Mouse (Mus musculus) heart, embryonic 11.5 days (tissue): Measurements from ENCODE around the gene Man1c1. TPM values are rescaled to one million over a fixed set of nuclear protein-coding genes. Genes with fewer than 3 reads are reported as not detected.

ENCODE experiments used
- ATAC-seq: fragments of 200-750 bp; cut with Nextera tagmentation; replicated peaks from 2 replicates; pipeline ENCODE4 v1.8.0; 2017; ENCODE audit warnings: moderate library complexity; ENCODE audit not compliant: insufficient number of reproducible peaks, low FRiP score, low TSS enrichment
- H3K27ac ChIP-seq: fragments of 300-500 bp; sonication (generic); 2 replicates; pipeline ENCODE4 v1.5.1; 2014; ENCODE audit warnings: mild to moderate bottlenecking, low read depth, low read length
- H3K27me3 ChIP-seq: fragments of 300-500 bp; sonication (generic); 2 replicates; pipeline ENCODE4 v1.6.1; 2014; ENCODE audit warnings: mild to moderate bottlenecking, low read length, mixed read lengths; ENCODE audit not compliant: control insufficient read depth, insufficient read depth
- H3K36me3 ChIP-seq: fragments of 300-500 bp; sonication (generic); 2 replicates; pipeline ENCODE4 v1.6.1; 2014; ENCODE audit warnings: mild to moderate bottlenecking, low read length, moderate library complexity, mixed read lengths; ENCODE audit not compliant: control insufficient read depth, insufficient read depth
- H3K4me1 ChIP-seq: fragments of 300-500 bp; sonication (generic); 2 replicates; pipeline ENCODE4 v1.6.1; 2014; ENCODE audit warnings: low read length; ENCODE audit not compliant: control insufficient read depth, insufficient read depth
- H3K4me2 ChIP-seq: fragments of 300-500 bp; sonication (generic); 2 replicates; pipeline ENCODE4 v1.6.1; 2014; ENCODE audit warnings: mild to moderate bottlenecking, moderate library complexity
- H3K4me3 ChIP-seq: fragments of 300-500 bp; sonication (generic); 2 replicates; pipeline ENCODE4 v1.5.1; 2014; ENCODE audit warnings: low read depth, low read length
- H3K9ac ChIP-seq: fragments of 300-500 bp; sonication (generic); 2 replicates; pipeline ENCODE4 v1.6.1; 2014; ENCODE audit warnings: mild to moderate bottlenecking, low read depth, low read length, moderate library complexity
- H3K9me3 ChIP-seq: fragments of 300-500 bp; sonication (generic); replicated peaks from 2 replicates; pipeline ENCODE4 v1.6.1; 2016; ENCODE audit warnings: low read length; ENCODE audit not compliant: control insufficient read depth
- WGBS: fragments of 180-500 bp; shearing (Covaris S2); extraction: QIAGEN DNeasy Blood & Tissue Kit; methylation state at CpG from one replicate; pipeline ENCODE4 v1.1.7; 2014; ENCODE audit not compliant: insufficient replicate concordance; 5-methylcytosine and 5-hydroxymethylcytosine counted together
- polyA plus RNA-seq: library from polyadenylated mRNA; unstranded; fragments of >200 nt; fragmentation: Nextera tagmentation; extraction: Ambion mirVana; gene quantifications from 2 replicates; pipeline ENCODE4 v1.2.1, GENCODE M21; 2014

The Man1c1 gene
- polyA plus RNA-seq, 1 experiment from 2014 or later: 8.6 TPM

DNA sequence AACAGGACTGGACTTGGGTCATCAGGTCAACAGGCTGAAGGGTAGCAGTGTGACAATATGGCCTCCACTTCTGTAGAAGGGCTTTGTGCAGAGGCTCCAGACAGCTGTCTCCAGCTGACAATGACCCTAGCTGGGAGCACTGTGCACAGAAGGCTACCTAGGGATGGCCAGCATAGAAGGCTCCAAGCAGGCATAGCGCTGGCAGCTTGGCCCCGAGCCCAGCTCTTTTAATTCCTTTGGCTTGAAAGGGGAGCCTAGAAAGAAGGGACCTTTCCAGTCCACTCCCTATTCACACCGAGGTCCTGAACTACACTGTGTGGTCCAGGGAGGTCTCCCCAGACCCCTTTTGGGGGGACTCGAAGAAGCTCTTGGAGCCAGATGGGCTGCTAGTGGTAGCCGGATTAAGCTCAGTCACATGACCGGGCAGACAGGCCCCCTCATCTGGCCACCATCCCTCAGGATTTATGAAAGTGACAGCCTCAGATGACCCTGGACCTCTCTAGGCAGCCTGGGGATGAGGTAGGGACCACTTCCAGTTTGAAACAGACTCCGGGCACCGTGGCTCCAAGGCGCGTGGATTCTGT is 165.0 kb downstream of the Man1c1 start:
- Histone ChIP-seq H3K4me2 (no peak overlapping the region), H3K36me3 (peaks cover 15% of the 10 kb centered on the region), H3K4me1 (peaks cover 8% of the 10 kb centered on the region), H3K9ac (no peak overlapping the region), H3K27me3 (no peaks in the 10 kb centered on the region), H3K9me3 (no peaks in the 10 kb centered on the region), H3K27ac (no peak overlapping the region), H3K4me3 (no peak overlapping the region)
- no peak for ATAC-seq
- WGBS: 84% methylated on average over 10 of the region's 10 CpGs

- peaks cover 13% of the 10 kb centered on the region for H3K36me3 ChIP-seq
- H3K9me3 ChIP-seq: no peaks in the 10 kb centered on the region
- H3K4me3 ChIP-seq: peak overlapping the region; percentile 99
- ATAC-seq: no peak
- 20% methylated on average over 8 of the region's 8 CpGs for WGBS
- peak overlapping the region; percentile 67 for H3K9ac ChIP-seq
- H3K27me3 ChIP-seq: no peaks in the 10 kb centered on the region
- H3K27ac ChIP-seq: peak overlapping the region; percentile 54
- H3K4me1 ChIP-seq: peaks cover 31% of the 10 kb centered on the region
- peak overlapping the region; percentile 98 for H3K4me2 ChIP-seq
Observed at GRCm38 (mm10) chr4:134535787-134536151, 168.3 kb downstream of the Man1c1 start.

- peaks cover 31% of the 10 kb centered on the region for H3K4me1 ChIP-seq
- peak within 1 kb of the TSS; percentile 98 for H3K4me2 ChIP-seq
- H3K9ac ChIP-seq: peak within 1 kb of the TSS; percentile 88
- peaks cover 14% of the 10 kb centered on the region for H3K36me3 ChIP-seq
- 1% methylated on average over 71 of the region's 71 CpGs for WGBS
- H3K4me3 ChIP-seq: peak within 1 kb of the TSS; percentile 99
- no peaks in the 10 kb centered on the region for H3K9me3 ChIP-seq
- H3K27ac ChIP-seq: peak within 1 kb of the TSS; percentile 89
- no peaks in the 10 kb centered on the region for H3K27me3 ChIP-seq
- ATAC-seq: peak; percentile 95
Observed at GRCm38 (mm10) chr4:134534932-134535786, 168.9 kb downstream of the Man1c1 start, which contains the start of gene Mtfr1l. Gene Mtfr1l (minus strand): TSS chr4:134535387.

- WGBS: 1% methylated on average over 57 of the region's 57 CpGs
- peaks cover 31% of the 10 kb centered on the region for H3K4me1 ChIP-seq
- H3K9me3 ChIP-seq: no peaks in the 10 kb centered on the region
- peak overlapping the region; percentile 98 for H3K4me2 ChIP-seq
- peaks cover 17% of the 10 kb centered on the region for H3K36me3 ChIP-seq
- H3K27ac ChIP-seq: peak overlapping the region; percentile 89
- peak overlapping the region; percentile 99 for H3K4me3 ChIP-seq
- peak overlapping the region; percentile 88 for H3K9ac ChIP-seq
- H3K27me3 ChIP-seq: no peaks in the 10 kb centered on the region
- ATAC-seq: peak; percentile 5; the same call in 1 of the 2 replicates
Observed at GRCm38 (mm10) chr4:134534124-134534886, 169.8 kb downstream of the Man1c1 start.

DNA sequence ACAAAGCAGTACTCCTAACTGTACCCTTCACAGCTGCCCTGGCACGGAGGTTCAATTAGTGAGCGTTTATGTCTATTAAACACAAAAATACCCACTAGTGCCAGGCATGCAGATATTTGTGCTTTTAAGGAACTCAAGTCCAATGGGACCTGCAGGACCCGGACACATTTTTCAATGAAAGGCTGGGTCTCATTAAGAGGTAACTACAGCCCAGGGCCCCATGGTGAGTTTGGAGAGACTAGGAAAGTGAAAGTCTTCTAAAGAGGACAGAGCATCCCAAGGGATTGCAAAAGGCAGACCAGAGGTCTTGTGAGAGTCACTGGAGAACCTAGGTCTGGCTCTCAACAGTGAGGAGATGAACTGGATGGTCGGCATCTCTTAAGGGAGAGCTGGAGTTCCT is 170.7 kb downstream of the Man1c1 start:
- no peaks in the 10 kb centered on the region for H3K9me3 ChIP-seq
- H3K4me2 ChIP-seq: peak overlapping the region; percentile 98
- no peaks in the 10 kb centered on the region for H3K27me3 ChIP-seq
- WGBS: 86% methylated on average over 4 of the region's 4 CpGs
- H3K4me1 ChIP-seq: peaks cover 31% of the 10 kb centered on the region
- H3K4me3 ChIP-seq: peak overlapping the region; percentile 99
- H3K36me3 ChIP-seq: peaks cover 23% of the 10 kb centered on the region
- H3K27ac ChIP-seq: no peak overlapping the region
- H3K9ac ChIP-seq: peak overlapping the region; percentile 88; the same call in 1 of the 2 replicates
- ATAC-seq: no peak

- peaks cover 31% of the 10 kb centered on the region for H3K4me1 ChIP-seq
- no peaks in the 10 kb centered on the region for H3K27me3 ChIP-seq
- no peak overlapping the region for H3K4me3 ChIP-seq
- no peak overlapping the region for H3K9ac ChIP-seq
- WGBS: 67% methylated on average over 4 of the region's 4 CpGs
- no peak overlapping the region for H3K4me2 ChIP-seq
- no peak for ATAC-seq
- H3K27ac ChIP-seq: no peak overlapping the region
- H3K9me3 ChIP-seq: no peaks in the 10 kb centered on the region
- H3K36me3 ChIP-seq: peaks cover 27% of the 10 kb centered on the region
Observed at GRCm38 (mm10) chr4:134532928-134533327, 171.2 kb downstream of the Man1c1 start.

DNA sequence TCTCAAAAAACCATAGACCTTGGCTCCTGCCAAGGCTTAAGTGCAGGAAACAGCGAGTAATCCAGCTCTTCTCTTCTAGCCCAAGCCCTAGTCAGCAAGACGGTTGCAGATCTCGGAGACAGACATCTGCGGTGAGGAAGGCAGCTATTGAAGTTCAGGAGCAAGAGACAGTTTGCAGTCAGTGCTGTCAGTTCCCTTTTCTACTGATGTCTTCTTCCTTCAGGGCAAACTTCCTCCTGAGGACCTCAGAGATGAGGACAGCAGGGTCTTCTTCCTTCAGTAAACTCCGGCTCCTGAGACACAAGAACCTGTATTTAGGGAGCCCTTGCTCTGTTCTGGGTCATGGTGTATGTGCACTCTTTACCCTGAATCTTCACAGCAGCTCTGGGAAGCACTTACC is 177.9 kb downstream of the Man1c1 start:
- H3K4me3 ChIP-seq: no peak overlapping the region
- H3K4me1 ChIP-seq: no peaks in the 10 kb centered on the region
- H3K27me3 ChIP-seq: no peaks in the 10 kb centered on the region
- no peaks in the 10 kb centered on the region for H3K9me3 ChIP-seq
- 83% methylated on average over 5 of the region's 5 CpGs for WGBS
- no peak for ATAC-seq
- no peak overlapping the region for H3K27ac ChIP-seq
- no peak overlapping the region for H3K4me2 ChIP-seq
- peaks cover 44% of the 10 kb centered on the region for H3K36me3 ChIP-seq
- no peak overlapping the region for H3K9ac ChIP-seq

GRCm38 (mm10) chr4:134525806-134526205 is 178.3 kb downstream of the Man1c1 start:
- Histone ChIP-seq H3K27me3 (no peaks in the 10 kb centered on the region), H3K4me2 (no peak overlapping the region), H3K27ac (no peak overlapping the region), H3K9ac (no peak overlapping the region), H3K4me1 (no peaks in the 10 kb centered on the region), H3K9me3 (no peaks in the 10 kb centered on the region), H3K4me3 (no peak overlapping the region), H3K36me3 (peaks cover 42% of the 10 kb centered on the region)
- WGBS: 81% methylated on average over 5 of the region's 5 CpGs
- no peak for ATAC-seq
